Mouse (Mus musculus) CD4-positive naive resting alpha-beta T cell, adult 76 days (primary cell): ENCODE results near the gene Aebp1. TPM values are rescaled to one million over a fixed set of nuclear protein-coding genes. Genes with fewer than 3 reads are reported as not detected.

Experiments used
- total RNA-seq: library from RNA; stranded (reverse); gene quantifications from one replicate; pipeline ENCODE4 v1.2.4, GENCODE M21; 2023

Gene Aebp1
- 0.35 TPM for total RNA-seq

GRCm38 (mm10) chr11:5861678-5862393 is at the start of gene Aebp1:
Aebp1 (plus strand) TSS chr11:5861947.

DNA sequence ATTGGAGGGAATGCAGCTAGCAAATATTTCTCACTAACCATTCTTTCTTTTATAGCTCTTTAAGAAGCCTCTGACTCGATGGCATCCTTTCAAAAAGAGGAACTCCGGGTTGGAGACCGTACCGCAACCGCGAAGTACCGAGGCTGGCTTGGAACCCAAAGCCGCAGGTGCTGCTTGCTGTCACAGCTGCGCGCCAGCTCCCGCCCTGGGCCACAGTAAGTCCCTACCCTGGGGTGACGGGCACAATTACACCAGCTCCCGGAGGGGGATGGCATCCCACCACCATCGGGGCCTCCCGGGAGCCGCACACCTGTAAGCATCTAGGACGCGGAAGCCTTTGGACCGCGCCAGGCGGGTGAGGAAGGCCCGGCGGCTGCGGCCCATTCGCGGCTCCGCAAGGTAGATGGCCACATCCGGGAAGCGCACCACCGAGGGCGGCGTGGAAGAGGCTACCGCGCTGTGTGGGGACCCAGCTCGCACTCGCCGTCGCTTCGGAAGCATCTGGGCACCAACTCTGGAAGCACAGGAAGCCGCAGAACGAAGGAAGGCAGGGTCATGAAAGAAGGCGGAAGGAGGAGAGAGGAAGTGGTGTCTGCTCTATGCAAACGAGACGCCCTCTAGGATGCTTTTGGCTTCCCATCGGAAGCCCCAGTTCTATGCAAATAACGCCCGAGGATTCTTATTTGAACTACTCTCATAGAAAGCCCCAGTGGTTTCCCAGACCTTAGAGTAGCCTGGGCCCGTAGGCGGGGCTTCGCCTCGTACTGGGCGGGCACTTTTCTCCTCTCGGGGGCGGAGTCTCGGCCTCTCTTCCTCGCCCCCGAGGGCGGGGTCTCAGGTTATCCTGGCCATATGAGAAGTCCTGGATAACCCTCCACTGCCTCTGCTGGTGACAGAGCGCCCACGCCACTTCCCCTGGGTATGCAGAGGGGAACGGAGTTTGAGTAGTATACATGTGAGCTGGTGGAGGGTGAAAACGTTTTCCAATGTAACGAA is 24.2 kb upstream of the Aebp1 start, which contains the start of gene Polm:
Polm (minus strand) TSS at position 766 of the 996 bp plus-strand sequence.

DNA sequence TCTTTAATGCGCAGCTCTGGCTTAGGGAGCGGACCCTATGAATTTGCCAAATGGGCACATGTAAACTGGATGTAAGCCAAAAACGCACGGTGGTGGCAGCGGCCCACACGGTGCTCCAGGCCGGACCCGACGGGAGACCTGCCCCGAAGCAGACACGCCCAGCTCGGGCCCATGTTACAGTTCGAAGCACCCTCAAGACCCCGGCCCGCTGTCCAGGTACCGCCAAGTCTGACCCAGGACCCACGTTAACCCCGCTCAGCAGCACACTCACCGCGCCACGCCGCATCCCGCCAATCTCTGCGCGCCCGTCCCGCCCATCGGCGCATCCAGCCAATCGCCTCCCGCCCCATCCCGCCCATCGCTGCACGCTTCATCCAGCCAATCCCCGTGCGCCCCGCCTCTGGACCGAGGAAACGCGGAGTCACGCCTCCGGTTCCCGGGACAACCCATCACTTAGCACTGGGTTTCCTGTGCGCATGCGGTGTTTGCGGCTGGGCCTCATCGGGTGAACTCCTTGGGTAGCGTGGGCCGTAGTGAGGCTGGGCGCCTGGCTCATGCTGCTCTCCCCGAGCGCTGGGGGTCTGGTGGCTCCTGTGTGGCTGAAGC is 16.3 kb downstream of the Aebp1 start, which contains the start of gene Pold2:
Pold2 (minus strand) TSS at position 372 of the 606 bp plus-strand sequence.

GRCm38 (mm10) chr11:5898531-5898930 is 36.8 kb downstream of the Aebp1 start, which contains the start of gene Myl7:
Myl7 (minus strand) TSS chr11:5898782.

Other genes with a start within 250 kb of the Aebp1 start
- 55.9 TPM for gene Mrps24, start 146.3 kb upstream of the Aebp1 start, total RNA-seq
- gene Urgcp, start 99.6 kb upstream of the Aebp1 start, total RNA-seq, result 34.1 TPM
- gene Dbnl, start 73.5 kb upstream of the Aebp1 start, total RNA-seq, result 118 TPM
- not detected for gene Pgam2, start 58.2 kb upstream of the Aebp1 start, total RNA-seq
- 36.3 TPM for gene Polm, start 23.9 kb upstream of the Aebp1 start, total RNA-seq
- gene Pold2, start 16.3 kb downstream of the Aebp1 start, total RNA-seq, result 61.0 TPM
- gene Myl7, start 36.8 kb downstream of the Aebp1 start, total RNA-seq, result not detected
- gene Gck, start 88.1 kb downstream of the Aebp1 start, total RNA-seq, result not detected
- 59.6 TPM for gene Ykt6, start 93.7 kb downstream of the Aebp1 start, total RNA-seq
- 12.5 TPM for gene Camk2b, start 204.4 kb downstream of the Aebp1 start, total RNA-seq